Mouse (Mus musculus) stomach, postnatal 0 days (tissue): ENCODE data around the gene Chrm3. TPM values are rescaled to one million over a fixed set of nuclear protein-coding genes. Genes with fewer than 3 reads are reported as not detected.

Experiments used
- ATAC-seq: fragments of 200-750 bp; cut with Nextera tagmentation; 2 replicates; pipeline ENCODE4 v1.8.0; 2017; ENCODE audit not compliant: low FRiP score, low TSS enrichment
- DNase-seq: peaks from one replicate; pipeline ENCODE4 v3.0.0-alpha.2; 2016; ENCODE audit warnings: low spot score
- H3K27ac ChIP-seq: fragments of 300-500 bp; sonication (generic); replicated peaks from 2 replicates; pipeline ENCODE4 v1.5.1; 2014; ENCODE audit warnings: mild to moderate bottlenecking, control low read depth
- H3K27me3 ChIP-seq: fragments of 300-500 bp; sonication (generic); 2 replicates; pipeline ENCODE4 v1.6.1; 2014; ENCODE audit warnings: low read length; ENCODE audit not compliant: control insufficient read depth, insufficient read depth
- H3K36me3 ChIP-seq: fragments of 300-500 bp; sonication (generic); 2 replicates; pipeline ENCODE4 v1.6.1; 2014; ENCODE audit warnings: low read length, mixed read lengths; ENCODE audit not compliant: control insufficient read depth, insufficient read depth
- H3K4me1 ChIP-seq: fragments of 300-500 bp; sonication (generic); replicated peaks from 2 replicates; pipeline ENCODE4 v1.6.1; 2014; ENCODE audit warnings: antibody characterized with exemption; ENCODE audit not compliant: control insufficient read depth, insufficient read depth
- H3K4me2 ChIP-seq: fragments of 300-500 bp; sonication (generic); replicated peaks from 2 replicates; pipeline ENCODE4 v1.6.1; 2014; ENCODE audit warnings: low read depth, mild to moderate bottlenecking, control low read depth, moderate library complexity
- H3K4me3 ChIP-seq: fragments of 300-500 bp; sonication (generic); 2 replicates; pipeline ENCODE4 v1.5.1; 2014; ENCODE audit warnings: low read depth, low read length, control low read depth
- H3K9ac ChIP-seq: fragments of 300-500 bp; sonication (generic); 2 replicates; pipeline ENCODE4 v1.6.1; 2014; ENCODE audit warnings: mild to moderate bottlenecking, low read length, control low read depth, mixed read lengths
- H3K9me3 ChIP-seq: fragments of 300-500 bp; sonication (generic); 2 replicates; pipeline ENCODE4 v1.6.1; 2016; ENCODE audit warnings: low read length; ENCODE audit not compliant: control insufficient read depth
- CTCF ChIP-seq: IDR thresholded peaks from 2 replicates; pipeline ENCODE4 v1.5.1; 2016; ENCODE audit warnings: antibody characterized with exemption, low read depth, mild to moderate bottlenecking, moderate library complexity
- EP300 ChIP-seq: optimal IDR thresholded peaks from 2 replicates; pipeline ENCODE3; 2016; ENCODE audit warnings: antibody characterized with exemption
- WGBS: fragments of 180-500 bp; shearing (Covaris S2); extraction: QIAGEN DNeasy Blood & Tissue Kit; methylation state at CpG from one replicate; pipeline ENCODE4 v1.1.7; 2014; 5-methylcytosine and 5-hydroxymethylcytosine counted together
- polyA plus RNA-seq: library from polyadenylated mRNA; unstranded; fragments of >200 nt; fragmentation: Nextera tagmentation; extraction: Ambion mirVana; gene quantifications from 2 replicates; pipeline ENCODE4 v1.2.1, GENCODE M21; 2015

Gene Chrm3
- polyA plus RNA-seq, 1 experiment from 2014 or later: 1.6 TPM

DNA sequence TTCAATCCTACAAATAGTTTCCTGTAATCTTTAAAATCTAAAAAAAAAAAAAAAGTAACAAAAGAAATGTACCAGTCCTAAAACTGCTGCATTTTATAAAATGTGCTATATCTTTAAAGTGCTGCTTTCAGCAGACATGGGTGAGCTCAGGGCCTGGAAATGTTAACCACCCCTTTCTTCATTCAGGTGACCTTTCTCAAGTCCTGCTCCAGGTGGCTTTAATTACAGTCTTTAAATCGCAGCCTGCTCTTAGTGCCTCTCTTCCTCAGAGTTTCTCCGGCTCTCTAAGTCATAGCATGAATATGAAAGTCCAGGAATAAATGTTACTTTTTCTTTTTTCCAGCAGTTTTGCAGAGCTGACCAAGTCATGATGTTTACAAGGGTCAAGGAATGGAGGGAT lies 229.6 kb downstream of the Chrm3 start:
- ATAC-seq (no peak), DNase-seq (no peak)
- H3K27me3 ChIP-seq: no peaks in the 10 kb centered on the region
- H3K4me2 ChIP-seq: no peak overlapping the region
- 66% methylated on average over 2 of the region's 2 CpGs for WGBS
- no peak overlapping the region for H3K4me3 ChIP-seq
- H3K9me3 ChIP-seq: no peaks in the 10 kb centered on the region
- no peak overlapping the region for H3K9ac ChIP-seq
- no peak for TF ChIP-seq EP300
- TF ChIP-seq CTCF: no peak
- H3K4me1 ChIP-seq: no peaks in the 10 kb centered on the region
- no peaks in the 10 kb centered on the region for H3K36me3 ChIP-seq
- H3K27ac ChIP-seq: no peak overlapping the region

DNA sequence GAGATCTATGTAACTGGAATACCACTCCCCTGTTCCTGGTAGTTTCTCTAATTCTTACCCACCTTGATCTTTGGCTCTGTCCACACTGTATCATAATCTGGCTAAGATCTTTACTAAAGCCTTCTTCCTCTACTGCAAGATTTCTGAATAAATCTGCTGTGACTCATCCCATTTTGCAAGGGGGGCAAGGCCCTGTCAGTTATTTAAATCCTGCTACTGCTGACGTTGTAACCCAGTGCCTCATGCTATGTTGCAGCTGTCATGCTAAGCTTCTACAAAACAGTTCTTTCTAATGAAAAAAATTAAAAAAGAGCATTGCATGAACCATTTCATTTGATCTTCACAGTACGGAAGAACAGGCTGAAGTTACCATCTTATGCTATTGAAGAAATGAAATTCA lies 248.4 kb downstream of the Chrm3 start:
- no peaks in the 10 kb centered on the region for H3K27me3 ChIP-seq
- no peaks in the 10 kb centered on the region for H3K9me3 ChIP-seq
- H3K4me2 ChIP-seq: no peak overlapping the region
- no peak overlapping the region for H3K4me3 ChIP-seq
- TF ChIP-seq CTCF (no peak), EP300 (no peak)
- no peaks in the 10 kb centered on the region for H3K36me3 ChIP-seq
- no peaks in the 10 kb centered on the region for H3K4me1 ChIP-seq
- DNase-seq (no peak), ATAC-seq (no peak)
- H3K27ac ChIP-seq: no peak overlapping the region
- H3K9ac ChIP-seq: no peak overlapping the region
- 48% methylated on average over 2 of the region's 2 CpGs for WGBS

DNA sequence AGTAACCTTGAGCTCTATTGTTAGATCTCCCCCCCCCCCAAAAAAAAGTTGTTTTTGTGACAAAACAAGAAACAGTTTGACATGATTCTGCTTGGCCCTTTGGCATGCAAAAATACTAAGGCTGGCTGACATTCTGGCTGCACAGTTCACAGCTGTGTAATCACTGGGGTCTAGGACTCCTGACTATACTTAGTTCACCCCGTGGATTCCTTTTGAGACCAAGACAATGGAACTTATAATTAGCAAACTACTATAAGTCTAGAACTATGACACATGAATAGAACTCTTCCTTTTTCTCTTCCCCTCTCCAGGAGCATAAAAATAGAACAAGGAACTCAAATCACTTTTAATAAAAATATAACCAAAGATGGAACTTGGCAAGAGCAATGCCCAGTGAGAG lies 251.1 kb downstream of the Chrm3 start:
- Histone ChIP-seq H3K9ac (no peak overlapping the region), H3K4me1 (no peaks in the 10 kb centered on the region), H3K27me3 (no peaks in the 10 kb centered on the region), H3K27ac (no peak overlapping the region), H3K4me2 (no peak overlapping the region), H3K4me3 (no peak overlapping the region), H3K9me3 (no peaks in the 10 kb centered on the region), H3K36me3 (no peaks in the 10 kb centered on the region)
- DNase-seq (no peak), ATAC-seq (no peak)
- TF ChIP-seq EP300: no peak
- no peak for TF ChIP-seq CTCF
- WGBS: 33% methylated on average over 1 of the region's 1 CpGs

- H3K27me3 ChIP-seq: no peaks in the 10 kb centered on the region
- no peak overlapping the region for H3K4me3 ChIP-seq
- no peak for ATAC-seq
- no peak overlapping the region for H3K9ac ChIP-seq
- no peaks in the 10 kb centered on the region for H3K36me3 ChIP-seq
- WGBS: 80% methylated on average over 7 of the region's 7 CpGs
- no peak overlapping the region for H3K4me2 ChIP-seq
- DNase-seq: no peak
- H3K27ac ChIP-seq: no peak overlapping the region
- H3K4me1 ChIP-seq: no peaks in the 10 kb centered on the region
- H3K9me3 ChIP-seq: no peaks in the 10 kb centered on the region
- TF ChIP-seq EP300 (no peak), CTCF (no peak)
These were observed 253.3 kb downstream of the Chrm3 start for GRCm38 (mm10) chr13:10107331-10107730.

DNA sequence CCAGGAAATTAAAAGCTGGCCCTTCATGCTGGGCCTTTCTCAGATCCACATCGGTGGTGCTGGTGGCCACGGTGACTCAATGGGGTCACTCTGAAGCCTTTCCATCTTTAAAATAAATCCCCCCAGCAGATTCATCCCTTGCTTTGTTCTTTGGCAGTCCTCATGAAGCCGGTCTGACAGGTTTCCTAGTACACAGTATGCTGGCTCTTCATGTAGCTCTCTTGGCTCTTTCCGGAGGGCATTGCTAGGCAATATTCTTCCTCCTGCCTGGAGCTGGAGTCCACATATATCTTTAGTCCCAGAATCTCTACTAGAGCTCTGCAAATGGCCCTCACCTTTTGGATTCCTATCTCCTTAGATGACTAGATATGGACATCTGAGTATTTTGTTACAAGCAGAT lies 269.9 kb downstream of the Chrm3 start:
- H3K4me2 ChIP-seq: no peak overlapping the region
- no peaks in the 10 kb centered on the region for H3K9me3 ChIP-seq
- H3K27me3 ChIP-seq: no peaks in the 10 kb centered on the region
- 59% methylated on average over 4 of the region's 4 CpGs for WGBS
- no peak for DNase-seq
- no peaks in the 10 kb centered on the region for H3K4me1 ChIP-seq
- no peaks in the 10 kb centered on the region for H3K36me3 ChIP-seq
- H3K4me3 ChIP-seq: no peak overlapping the region
- no peak overlapping the region for H3K27ac ChIP-seq
- no peak overlapping the region for H3K9ac ChIP-seq
- ATAC-seq: no peak
- TF ChIP-seq EP300 (no peak), CTCF (no peak)

GRCm38 (mm10) chr13:10086336-10086735 lies 274.3 kb downstream of the Chrm3 start:
- TF ChIP-seq CTCF: no peak
- Histone ChIP-seq H3K9me3 (no peaks in the 10 kb centered on the region), H3K36me3 (no peaks in the 10 kb centered on the region), H3K4me1 (no peaks in the 10 kb centered on the region), H3K4me3 (no peak overlapping the region), H3K4me2 (no peak overlapping the region), H3K9ac (no peak overlapping the region), H3K27ac (no peak overlapping the region), H3K27me3 (no peaks in the 10 kb centered on the region)
- DNase-seq (no peak), ATAC-seq (no peak)
- 70% methylated on average over 6 of the region's 6 CpGs for WGBS
